Mouse (Mus musculus) layer of hippocampus, adult 9-10 months (tissue): Measurements from ENCODE around the gene Rassf3.

Source experiments
- DNase-seq: peaks from one replicate; pipeline ENCODE4 v3.0.0; 2022; ENCODE audit warnings: low spot score

Rassf3 gene

GRCm38 (mm10) chr10:121461404-121462161 lies 14.6 kb downstream of the Rassf3 start:
- DNase-seq = no peak

DNA sequence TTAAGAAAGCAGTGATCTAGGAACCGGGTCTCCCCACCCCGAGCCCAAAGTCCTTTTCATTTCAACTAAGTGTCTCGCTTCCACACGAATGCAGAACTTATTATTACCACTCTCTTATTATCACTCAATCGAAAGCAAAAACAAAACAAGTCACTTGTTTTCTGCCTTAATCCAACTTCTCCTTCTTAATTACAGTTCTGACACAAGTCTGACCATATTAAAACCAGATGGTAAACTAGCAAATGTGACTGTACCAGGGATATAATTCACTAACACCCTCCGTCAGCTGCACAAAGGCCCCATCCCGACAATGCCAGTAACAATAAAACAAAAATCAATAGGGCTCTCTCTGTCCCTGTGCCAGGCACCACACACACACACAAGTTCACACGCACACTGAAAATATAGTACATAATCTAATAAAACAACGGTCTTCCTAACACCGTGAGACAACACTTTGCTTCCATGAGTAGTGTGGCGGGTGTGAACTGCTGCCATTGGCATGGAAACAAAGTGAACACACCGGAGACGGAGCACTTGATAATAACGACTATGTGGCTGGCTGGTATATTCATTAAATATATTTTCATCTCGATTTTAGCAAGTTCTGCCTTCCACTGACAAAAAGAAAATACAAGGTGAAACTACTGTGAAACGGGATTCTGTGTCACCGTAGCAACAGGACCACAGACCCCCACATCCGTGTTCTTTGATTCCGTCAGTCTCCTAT lies 16.9 kb downstream of the Rassf3 start:
- no peak for DNase-seq

GRCm38 (mm10) chr10:121458408-121458807 lies 17.7 kb downstream of the Rassf3 start:
- DNase-seq = no peak

- DNase-seq = no peak
Measured at GRCm38 (mm10) chr10:121457381-121457780, 18.8 kb downstream of the Rassf3 start.

- DNase-seq = no peak
Measured at GRCm38 (mm10) chr10:121455517-121455916, 20.6 kb downstream of the Rassf3 start.

DNA sequence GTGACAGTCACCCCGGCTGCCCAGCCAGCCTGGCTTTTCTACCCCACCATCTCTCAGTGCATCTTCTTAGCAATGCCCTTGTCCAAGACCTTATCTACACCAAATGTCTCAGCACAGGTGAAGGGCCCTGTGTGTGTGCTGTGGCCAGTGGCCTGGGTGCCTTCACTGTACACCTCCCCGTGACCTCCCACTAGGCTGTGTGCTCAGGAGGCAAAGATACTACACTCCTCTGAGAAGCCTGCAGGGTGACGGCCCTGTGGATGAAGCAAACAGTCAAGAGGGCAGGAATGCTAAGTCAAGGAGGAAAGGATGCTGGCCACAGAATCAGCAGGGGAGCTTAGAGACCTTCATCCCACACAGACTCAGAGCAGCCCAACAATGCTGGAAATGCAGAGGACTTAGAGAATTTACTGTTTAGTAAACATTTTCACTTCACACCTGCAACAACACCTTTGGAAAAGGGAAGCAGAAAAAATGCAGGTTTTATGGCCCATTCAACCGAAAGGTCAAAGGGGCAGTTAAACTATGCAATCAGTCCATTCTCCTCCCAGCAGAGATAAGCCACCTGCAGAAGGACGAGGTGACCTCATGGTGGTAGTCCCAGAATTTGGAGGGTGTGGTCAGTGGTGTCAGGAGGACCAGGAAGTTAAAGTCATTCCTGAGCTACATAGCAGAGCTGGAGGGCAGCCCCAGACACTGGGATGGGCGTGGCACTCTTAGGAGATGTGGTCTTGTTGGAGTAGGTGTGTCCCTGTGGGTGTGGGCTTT lies 21.3 kb downstream of the Rassf3 start:
- DNase-seq = no peak

DNA sequence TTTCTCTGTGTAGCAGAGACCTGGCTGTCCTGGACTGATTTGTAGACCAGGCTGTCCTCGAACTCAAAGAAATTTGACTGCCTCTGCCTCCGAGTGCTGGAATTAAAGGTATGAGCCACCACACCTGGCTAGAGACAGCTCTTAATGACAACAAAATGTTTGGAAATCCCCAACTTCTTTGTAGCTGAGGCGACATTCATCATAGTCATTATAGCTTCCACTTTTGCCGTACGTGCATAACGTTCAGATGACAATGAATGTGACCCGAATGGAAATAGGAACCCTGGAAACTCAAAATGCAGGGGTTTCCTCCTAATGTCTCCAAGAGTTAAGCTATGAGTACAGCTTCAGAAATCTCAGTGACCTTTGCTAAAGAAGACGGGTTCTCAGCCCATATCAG lies 22.1 kb downstream of the Rassf3 start:
- DNase-seq = no peak

DNA sequence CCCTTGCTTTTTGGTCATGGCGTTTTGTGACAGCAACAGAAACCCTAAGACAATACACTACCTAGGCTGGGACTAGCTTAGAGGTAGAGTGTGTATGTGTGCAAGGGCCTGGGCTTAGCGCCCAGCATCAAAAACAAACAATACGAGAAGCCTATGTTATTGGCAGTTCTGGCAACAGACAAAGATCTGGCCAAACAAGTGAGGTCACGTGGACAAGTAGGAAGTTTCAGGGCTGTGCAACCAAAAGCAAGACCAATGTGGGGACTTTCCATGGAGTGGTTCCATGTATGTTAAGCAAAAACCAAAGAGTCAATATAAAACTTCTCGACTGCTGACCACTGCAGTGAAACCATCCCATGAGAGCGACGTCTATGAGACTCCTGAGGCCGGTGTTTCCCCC lies 30.3 kb downstream of the Rassf3 start:
- DNase-seq = no peak

- DNase-seq = no peak
Measured at GRCm38 (mm10) chr10:121444198-121444597, 31.9 kb downstream of the Rassf3 start.

DNA sequence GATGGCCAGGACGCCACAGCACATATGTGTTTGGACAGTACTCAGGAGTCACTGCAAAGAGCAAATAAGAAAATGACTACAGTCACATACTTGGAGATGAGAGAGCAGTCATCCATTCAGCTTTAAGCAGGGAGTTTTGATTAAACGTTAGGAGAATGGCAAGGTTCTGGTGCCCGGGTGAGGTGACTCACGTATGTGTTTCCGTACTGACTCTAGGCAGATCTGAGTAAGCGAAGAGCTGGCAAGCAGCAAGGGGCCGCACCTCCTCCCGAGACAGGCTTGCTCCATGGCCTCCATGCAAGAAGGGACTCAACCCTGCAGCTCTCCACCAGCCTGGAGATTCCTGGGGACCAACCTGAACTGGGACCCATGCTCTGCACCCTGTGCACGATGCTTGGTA lies 32.4 kb downstream of the Rassf3 start:
- no peak for DNase-seq

DNA sequence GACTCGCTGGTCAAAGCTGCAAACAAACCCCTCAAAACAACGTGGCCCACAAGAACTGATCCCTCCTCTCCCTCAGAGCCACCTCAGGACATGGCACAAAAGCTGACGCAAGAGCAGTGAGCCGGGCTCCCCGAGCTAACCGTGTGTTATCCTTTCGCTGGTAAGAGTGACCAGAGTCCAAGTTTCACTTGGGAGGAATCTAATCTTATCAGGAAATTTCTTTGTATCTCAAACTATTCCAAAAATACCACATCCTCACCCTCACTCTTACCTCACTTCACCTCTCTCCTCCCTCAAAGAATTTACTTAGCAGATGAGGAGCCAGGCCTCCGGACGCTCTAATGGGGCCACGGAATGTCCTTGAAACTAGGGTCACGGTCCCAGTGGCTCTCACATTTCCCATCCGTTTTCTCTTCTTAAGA lies 36.8 kb downstream of the Rassf3 start:
- DNase-seq = no peak

- no peak for DNase-seq
Measured at GRCm38 (mm10) chr10:121438109-121438508, 38.0 kb downstream of the Rassf3 start.

DNA sequence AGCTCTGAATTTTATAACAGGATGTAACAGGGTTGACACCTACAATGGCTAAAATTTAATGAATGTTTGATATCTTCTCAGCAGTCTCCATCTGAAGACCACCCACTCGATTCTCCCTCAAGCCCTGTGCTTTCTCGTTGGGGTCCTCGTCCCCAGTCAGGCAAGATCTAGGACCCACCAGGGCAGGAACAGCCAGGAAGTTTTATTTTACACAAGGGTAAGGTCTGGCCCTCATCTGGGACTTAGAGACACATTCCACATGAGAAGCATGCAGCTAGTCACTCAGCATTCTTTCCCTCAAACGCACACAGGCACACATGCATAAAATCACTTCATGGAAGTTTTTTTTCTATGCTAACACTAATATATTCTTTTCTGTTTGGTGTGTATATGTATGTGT lies 39.5 kb downstream of the Rassf3 start:
- DNase-seq = no peak

- no peak for DNase-seq
Measured at GRCm38 (mm10) chr10:121436258-121436645, 39.9 kb downstream of the Rassf3 start.

GRCm38 (mm10) chr10:121435546-121436257 lies 40.4 kb downstream of the Rassf3 start:
- DNase-seq = no peak

GRCm38 (mm10) chr10:121434441-121435103 lies 41.6 kb downstream of the Rassf3 start:
- DNase-seq = no peak

DNA sequence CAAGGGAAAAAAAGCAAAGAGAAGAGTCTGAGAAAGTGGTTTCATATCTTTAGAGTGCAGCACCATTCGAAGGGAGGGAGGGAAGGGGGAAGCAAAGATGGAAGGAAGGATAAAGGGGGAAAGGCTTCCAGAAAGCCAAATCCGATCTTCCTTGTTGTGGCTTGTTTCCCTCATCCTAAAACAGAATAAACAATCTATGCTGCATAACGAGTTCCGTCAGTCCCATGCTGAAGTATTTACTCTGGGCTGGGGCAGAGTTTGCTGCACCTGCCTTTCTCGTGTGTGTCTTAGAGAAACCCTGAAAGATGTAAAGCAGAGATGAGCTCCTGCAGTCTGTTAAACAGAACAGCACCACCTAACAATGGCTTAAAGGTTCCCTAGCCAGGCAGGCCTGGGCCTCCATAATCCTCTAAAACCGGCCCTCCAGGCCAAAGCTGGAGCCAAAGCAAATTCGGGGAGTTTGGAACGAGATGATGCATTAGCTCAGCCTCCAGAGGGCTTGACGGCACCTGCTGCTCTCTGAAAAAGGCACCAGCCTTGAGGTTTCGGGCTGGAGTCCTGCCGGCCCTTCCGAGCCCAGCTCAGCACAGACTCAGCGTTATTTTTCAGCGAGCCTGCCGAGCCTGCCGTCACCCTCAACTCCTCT lies 43.4 kb downstream of the Rassf3 start:
- DNase-seq = no peak

GRCm38 (mm10) chr10:121432041-121432634 lies 44.0 kb downstream of the Rassf3 start:
- DNase-seq = no peak

GRCm38 (mm10) chr10:121430764-121431540 lies 45.2 kb downstream of the Rassf3 start:
- DNase-seq = no peak
